Mouse (Mus musculus) cerebral cortex, adult 2 months (tissue): ENCODE measurements around the gene Arl4c.

ENCODE experiments used
- WGBS: fragments of 180-500 bp; shearing (Covaris S2); methylation state at CpG from one replicate; pipeline ENCODE4 v1.1.7; 2018; 5-methylcytosine and 5-hydroxymethylcytosine counted together

Gene Arl4c

GRCm38 (mm10) chr1:88700961-88701861 lies 810 bp downstream of the Arl4c start:
- under 1% methylated on average over 78 of the region's 78 CpGs for WGBS

DNA sequence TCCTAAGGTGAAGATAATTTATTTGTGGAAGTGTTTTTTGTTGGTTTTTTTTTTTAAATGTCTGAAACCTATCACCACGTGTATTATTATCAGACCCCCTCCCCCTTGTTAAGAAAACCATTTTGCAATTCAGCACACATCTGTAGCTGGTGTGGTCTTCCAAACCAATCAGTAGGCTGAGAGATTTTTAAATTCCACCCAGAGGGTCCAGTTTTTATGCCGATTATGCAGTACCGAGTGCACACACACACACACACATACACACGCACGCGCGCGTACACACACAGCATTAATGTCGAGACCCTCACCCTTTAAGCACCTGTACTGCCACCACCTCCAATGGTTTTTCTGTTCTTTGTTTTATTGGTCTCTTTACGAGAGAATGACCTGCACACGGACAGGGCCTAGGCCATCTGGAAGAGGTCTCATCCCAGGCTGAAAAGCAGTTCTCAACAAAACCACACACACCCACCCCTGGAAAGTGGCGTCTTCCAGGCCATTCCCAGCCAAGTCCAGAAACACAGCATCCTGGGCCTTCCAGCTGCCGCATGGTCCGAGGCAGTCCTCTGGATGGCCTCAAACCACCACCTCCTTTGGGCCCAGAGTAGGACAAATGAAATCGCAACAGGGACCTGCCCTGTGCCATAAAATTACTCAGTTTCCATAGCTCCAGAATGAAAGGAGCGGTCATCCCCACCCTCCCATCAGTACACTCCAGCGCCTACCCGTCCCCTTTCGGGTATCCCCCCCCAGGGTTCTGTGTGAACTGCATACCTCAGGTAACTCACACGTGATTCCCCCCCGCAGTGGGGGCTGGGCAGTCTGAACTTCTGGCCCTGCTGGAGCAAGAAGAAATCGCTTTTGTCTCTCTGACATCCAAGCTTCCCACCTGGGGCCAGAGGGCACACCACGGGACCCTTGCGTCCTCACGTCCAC lies 1.9 kb downstream of the Arl4c start:
- WGBS = 17% methylated on average over 25 of the region's 25 CpGs

- WGBS = 25% methylated on average over 5 of the region's 5 CpGs
Measured at GRCm38 (mm10) chr1:88699401-88699800, 2.6 kb downstream of the Arl4c start.

GRCm38 (mm10) chr1:88698926-88699325 lies 3.1 kb downstream of the Arl4c start:
- WGBS = 28% methylated on average over 5 of the region's 5 CpGs

GRCm38 (mm10) chr1:88698131-88698530 lies 3.9 kb downstream of the Arl4c start:
- 77% methylated on average over 6 of the region's 6 CpGs for WGBS

- WGBS = 62% methylated on average over 4 of the region's 4 CpGs
Measured at GRCm38 (mm10) chr1:88696408-88696807, 5.6 kb downstream of the Arl4c start.

- WGBS = 80% methylated on average over 10 of the region's 10 CpGs
Measured at GRCm38 (mm10) chr1:88694353-88694752, 7.7 kb downstream of the Arl4c start.

DNA sequence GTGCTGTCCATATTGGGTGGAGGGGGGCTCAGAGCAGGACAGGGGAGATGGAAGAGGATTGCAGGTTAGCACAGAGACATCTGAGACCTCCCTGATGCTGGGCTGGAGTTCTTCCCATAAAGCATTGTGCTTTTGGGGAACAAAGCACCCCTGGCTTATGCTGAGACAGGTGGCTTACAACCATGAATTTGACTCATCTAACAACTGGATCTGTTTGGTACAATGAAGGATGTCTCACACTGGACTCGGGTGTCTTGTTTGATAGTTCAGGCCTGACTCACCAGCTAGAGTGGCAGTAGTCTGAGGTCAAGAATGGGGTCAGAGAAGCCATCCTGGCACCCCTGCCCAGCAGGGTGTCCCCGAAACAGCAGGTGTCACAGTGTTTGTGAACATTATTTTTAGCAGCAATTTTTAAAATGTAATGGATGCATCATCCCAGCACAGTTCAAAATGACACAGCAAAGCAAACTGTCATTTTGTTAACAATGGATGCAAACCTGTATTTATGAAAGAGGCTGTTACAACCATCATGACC lies 9.7 kb downstream of the Arl4c start:
- 91% methylated on average over 2 of the region's 2 CpGs for WGBS

DNA sequence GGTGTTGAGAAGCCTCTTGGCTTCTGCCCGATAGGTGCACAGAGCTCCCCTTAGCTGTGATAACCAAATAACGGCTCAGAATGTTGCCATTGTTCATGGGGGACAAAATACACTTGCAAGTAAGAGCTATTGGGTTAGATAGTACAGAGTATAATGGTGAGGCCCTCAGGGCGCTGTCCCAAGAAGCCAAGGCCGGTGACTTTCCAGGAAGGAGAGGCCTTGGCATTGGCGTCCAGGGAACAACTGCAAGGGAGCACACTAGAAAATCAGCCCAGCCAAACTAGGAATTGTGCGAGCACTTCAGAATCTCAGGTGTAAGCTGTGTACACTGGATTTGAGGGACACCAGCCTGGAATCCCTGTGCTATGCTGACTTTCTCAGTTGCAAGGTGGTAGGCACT lies 11.4 kb downstream of the Arl4c start:
- 94% methylated on average over 6 of the region's 6 CpGs for whole genome bisulfite sequencing

GRCm38 (mm10) chr1:88684765-88685164 lies 17.3 kb downstream of the Arl4c start:
- 90% methylated on average over 1 of the region's 1 CpGs for WGBS

GRCm38 (mm10) chr1:88681596-88681995 lies 20.4 kb downstream of the Arl4c start:
- 98% methylated on average over 4 of the region's 4 CpGs for WGBS

- 75% methylated on average over 3 of the region's 3 CpGs for WGBS
Measured at GRCm38 (mm10) chr1:88680804-88681203, 21.2 kb downstream of the Arl4c start.

- WGBS = 77% methylated on average over 3 of the region's 3 CpGs
Measured at GRCm38 (mm10) chr1:88678231-88678739, 23.7 kb downstream of the Arl4c start.

DNA sequence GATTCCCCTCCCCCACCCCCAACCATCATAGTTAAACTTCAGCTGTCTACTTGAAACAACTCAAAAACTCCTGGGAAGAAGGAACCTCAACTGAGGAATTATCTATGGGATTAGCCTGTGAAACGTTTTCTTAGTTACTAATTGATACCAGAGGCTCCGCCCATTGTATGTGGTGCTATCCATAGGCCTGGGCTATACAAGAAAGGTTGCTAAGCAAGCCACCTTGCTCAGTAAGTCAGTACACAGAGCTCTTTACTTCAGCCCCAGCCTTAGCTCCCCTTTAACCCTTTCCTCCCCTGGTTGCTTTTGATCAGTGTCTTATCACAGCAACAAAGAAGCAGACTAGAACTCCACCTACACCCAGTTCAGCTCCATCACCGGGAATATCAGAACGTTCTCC lies 31.2 kb downstream of the Arl4c start:
- 74% methylated on average over 4 of the region's 4 CpGs for WGBS

GRCm38 (mm10) chr1:88668846-88669810 lies 32.9 kb downstream of the Arl4c start:
- 76% methylated on average over 14 of the region's 14 CpGs for WGBS

- WGBS = 60% methylated on average over 7 of the region's 7 CpGs
Measured at GRCm38 (mm10) chr1:88668353-88668752, 33.7 kb downstream of the Arl4c start.

DNA sequence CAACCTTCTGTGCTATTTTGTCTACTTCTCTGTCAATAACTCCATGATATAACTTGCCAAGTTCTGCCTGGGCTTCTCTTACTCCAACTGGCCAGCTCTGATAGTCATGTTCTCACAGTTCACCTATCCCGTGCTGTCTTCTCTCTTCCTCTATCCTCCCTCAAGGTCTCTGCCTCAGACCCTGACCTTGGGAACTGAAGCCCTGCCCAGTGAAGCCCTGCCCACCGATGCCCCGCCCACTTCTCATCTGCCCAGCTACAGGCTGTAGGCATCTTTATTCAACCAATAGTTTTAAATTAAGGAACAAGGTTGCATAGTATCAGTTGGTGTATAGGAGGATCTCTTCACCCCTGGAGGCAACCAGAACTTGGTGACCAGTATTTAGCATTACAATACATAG lies 37.4 kb downstream of the Arl4c start:
- 84% methylated on average over 3 of the region's 3 CpGs for WGBS

DNA sequence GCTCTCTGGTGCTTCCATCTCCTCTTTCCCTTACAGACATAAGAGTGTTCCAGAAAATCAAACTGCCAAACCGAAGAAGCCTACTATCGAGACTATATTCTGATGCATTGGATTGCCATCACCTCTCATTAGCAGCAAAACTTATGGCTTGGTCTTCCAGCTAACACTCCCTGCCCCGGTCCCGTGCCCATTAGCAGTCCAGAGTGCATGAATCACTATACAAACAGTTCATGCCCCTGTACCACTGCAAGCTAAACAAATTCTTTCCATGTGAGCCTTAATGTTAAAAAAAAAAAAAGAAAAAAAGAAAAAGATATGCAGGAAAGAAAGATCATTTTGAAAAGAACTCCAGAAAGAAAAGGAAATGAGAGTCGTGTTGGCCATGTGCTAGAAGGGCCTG lies 39.3 kb downstream of the Arl4c start:
- 84% methylated on average over 5 of the region's 5 CpGs for WGBS

GRCm38 (mm10) chr1:88661209-88661608 lies 40.8 kb downstream of the Arl4c start:
- 85% methylated on average over 3 of the region's 3 CpGs for WGBS

GRCm38 (mm10) chr1:88658290-88658857 lies 43.6 kb downstream of the Arl4c start:
- WGBS = 12% methylated on average over 6 of the region's 6 CpGs
